Mouse (Mus musculus) lung, adult 2 months (tissue): ENCODE results near the gene 0610009B22Rik. TPM values are rescaled to one million over a fixed set of nuclear protein-coding genes. Genes with fewer than 3 reads are reported as not detected.

Experiments
- DNase-seq: peaks from one replicate; pipeline ENCODE4 v3.0.0; 2022
- H3K4me1 ChIP-seq: fragments of 200-500 bp; 2 replicates; pipeline ENCODE4 v1.6.1; 2011; ENCODE audit warnings: low read length; ENCODE audit not compliant: control insufficient read depth, insufficient read depth
- H3K4me3 ChIP-seq: fragments of 200-500 bp; replicated peaks from 2 replicates; pipeline ENCODE3; 2011; ENCODE audit warnings: low read depth, mild to moderate bottlenecking, control low read depth, low read length; ENCODE audit errors: extremely low read depth
- CTCF ChIP-seq: fragments of 200-500 bp; IDR thresholded peaks from 2 replicates; pipeline ENCODE4 v1.5.1; 2011; ENCODE audit warnings: mild to moderate bottlenecking, low read length, control low read depth; ENCODE audit not compliant: insufficient read depth
- POLR2A ChIP-seq: fragments of 200-500 bp; IDR thresholded peaks from 2 replicates; pipeline ENCODE4 v1.6.1; 2011; ENCODE audit warnings: low read depth, mild to moderate bottlenecking, control low read depth, low read length, borderline replicate concordance; ENCODE audit errors: extremely low read depth
- WGBS: fragments of 180-500 bp; shearing (Covaris S2); methylation state at CpG from one replicate; pipeline ENCODE4 v1.1.7; 2018; 5-methylcytosine and 5-hydroxymethylcytosine counted together
- polyA plus RNA-seq: library from polyadenylated mRNA; depleted of rRNA; stranded (reverse); fragments of >200 nt; gene quantifications from 2 replicates; pipeline ENCODE4 v1.2.3, GENCODE M21; 2012

0610009B22Rik gene
- polyA plus RNA-seq, 1 experiment: 8.3 TPM

DNA sequence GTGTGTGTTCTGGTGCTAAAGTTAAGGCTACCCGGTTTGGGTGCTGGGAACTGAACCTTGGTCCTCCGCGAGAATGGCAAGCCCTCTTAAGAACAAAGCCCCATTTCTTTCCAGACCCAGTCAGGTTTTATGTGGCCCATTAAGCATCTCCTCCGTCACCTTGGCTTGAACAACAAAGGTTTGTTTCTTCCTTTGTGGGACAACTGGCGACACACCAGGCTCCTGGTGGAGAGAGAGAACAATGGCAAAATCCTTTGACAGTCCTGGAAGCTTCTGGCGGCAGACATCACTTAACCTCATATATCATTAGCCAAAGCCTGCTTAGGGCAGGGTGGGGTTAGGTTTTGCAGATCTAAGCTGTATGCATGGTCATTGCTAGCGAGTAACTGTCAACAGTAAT, 26.0 kb downstream of the 0610009B22Rik start:
- WGBS: 66% methylated on average over 7 of the region's 7 CpGs
- Histone ChIP-seq H3K4me3 (no peak overlapping the region), H3K4me1 (peaks cover 9% of the 10 kb centered on the region)
- DNase-seq: no peak
- no peak for TF ChIP-seq CTCF
- no peak for TF ChIP-seq POLR2A

GRCm38 (mm10) chr11:51661867-51662365, 26.8 kb downstream of the 0610009B22Rik start:
- WGBS: 86% methylated on average over 16 of the region's 16 CpGs
- H3K4me1 ChIP-seq: peaks cover 9% of the 10 kb centered on the region
- TF ChIP-seq POLR2A: no peak
- TF ChIP-seq CTCF: no peak
- H3K4me3 ChIP-seq: no peak overlapping the region
- no peak for DNase-seq

DNA sequence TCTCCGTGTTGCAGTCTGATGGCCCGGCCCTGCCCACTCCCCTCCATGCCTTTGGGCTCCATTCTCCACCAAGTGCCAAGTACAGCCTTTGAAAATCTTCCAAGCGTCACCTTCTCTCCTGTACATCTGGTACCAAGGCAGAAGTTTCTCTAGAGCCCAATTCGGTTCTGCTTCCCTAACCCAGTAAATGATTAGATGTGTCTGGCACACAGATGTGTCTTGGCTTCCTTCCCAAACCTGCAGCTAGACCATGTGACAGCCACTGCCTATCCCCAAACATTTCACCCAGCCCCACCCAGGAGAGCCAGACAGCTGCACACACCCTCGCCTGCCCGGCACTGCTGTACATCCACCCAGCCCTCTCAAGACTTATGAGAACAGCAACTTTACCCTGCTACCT, 30.0 kb downstream of the 0610009B22Rik start:
- TF ChIP-seq CTCF (no peak), POLR2A (no peak)
- Histone ChIP-seq H3K4me3 (no peak overlapping the region), H3K4me1 (peaks cover 12% of the 10 kb centered on the region)
- DNase-seq: no peak
- WGBS: 23% methylated on average over 6 of the region's 6 CpGs

GRCm38 (mm10) chr11:51658291-51658690, 30.4 kb downstream of the 0610009B22Rik start:
- 26% methylated on average over 7 of the region's 7 CpGs for WGBS
- DNase-seq: no peak
- TF ChIP-seq CTCF: no peak
- no peak for TF ChIP-seq POLR2A
- Histone ChIP-seq H3K4me1 (peaks cover 12% of the 10 kb centered on the region), H3K4me3 (no peak overlapping the region)

DNA sequence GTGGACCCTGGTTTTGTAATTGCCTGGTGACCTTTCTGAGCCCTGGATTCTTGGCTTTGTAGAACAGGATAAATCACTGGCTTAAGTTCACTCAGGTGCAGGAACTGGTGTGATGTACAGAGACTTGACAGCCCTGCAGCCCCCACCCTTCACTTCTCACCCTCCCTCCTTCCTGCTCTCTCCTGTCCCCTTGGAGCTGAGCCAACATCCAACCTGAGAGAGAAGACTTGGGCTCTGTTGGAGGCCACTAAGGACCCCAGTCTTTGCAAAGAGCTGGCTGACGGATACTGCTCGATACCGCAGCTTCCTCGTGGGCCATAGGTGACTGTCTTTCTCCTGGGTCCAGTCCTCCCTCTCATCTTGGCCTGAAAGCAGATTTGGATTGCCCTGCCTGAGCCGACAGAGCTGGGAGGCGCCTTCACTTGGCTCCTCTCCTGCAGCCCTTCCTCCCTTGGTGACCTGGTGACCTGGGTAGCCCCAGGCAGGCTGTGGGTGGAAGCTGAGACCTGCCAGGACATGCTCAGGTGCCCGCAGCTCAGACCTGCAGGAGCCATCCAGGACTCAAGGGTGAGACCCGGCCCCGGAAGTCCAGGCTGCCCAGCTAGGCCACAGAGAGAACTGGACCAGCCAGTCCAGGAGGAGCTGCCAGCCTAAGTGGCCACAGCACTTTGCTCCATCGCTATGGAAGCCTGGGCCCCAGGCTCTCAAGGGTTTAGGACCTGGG, 31.7 kb downstream of the 0610009B22Rik start:
- no peak for TF ChIP-seq CTCF
- TF ChIP-seq POLR2A: no peak
- Histone ChIP-seq H3K4me1 (peaks cover 12% of the 10 kb centered on the region), H3K4me3 (no peak overlapping the region)
- no peak for DNase-seq
- WGBS: 62% methylated on average over 10 of the region's 10 CpGs

GRCm38 (mm10) chr11:51654891-51655290, 33.8 kb downstream of the 0610009B22Rik start:
- H3K4me1 ChIP-seq: peaks cover 12% of the 10 kb centered on the region
- H3K4me3 ChIP-seq: no peak overlapping the region
- 81% methylated on average over 3 of the region's 3 CpGs for WGBS
- TF ChIP-seq CTCF: no peak
- no peak for TF ChIP-seq POLR2A
- no peak for DNase-seq

- no peak for TF ChIP-seq CTCF
- 85% methylated on average over 6 of the region's 6 CpGs for WGBS
- H3K4me3 ChIP-seq: no peak overlapping the region
- no peak for DNase-seq
- H3K4me1 ChIP-seq: peaks cover 9% of the 10 kb centered on the region
Measured at GRCm38 (mm10) chr11:51653736-51654135, 34.9 kb downstream of the 0610009B22Rik start.

DNA sequence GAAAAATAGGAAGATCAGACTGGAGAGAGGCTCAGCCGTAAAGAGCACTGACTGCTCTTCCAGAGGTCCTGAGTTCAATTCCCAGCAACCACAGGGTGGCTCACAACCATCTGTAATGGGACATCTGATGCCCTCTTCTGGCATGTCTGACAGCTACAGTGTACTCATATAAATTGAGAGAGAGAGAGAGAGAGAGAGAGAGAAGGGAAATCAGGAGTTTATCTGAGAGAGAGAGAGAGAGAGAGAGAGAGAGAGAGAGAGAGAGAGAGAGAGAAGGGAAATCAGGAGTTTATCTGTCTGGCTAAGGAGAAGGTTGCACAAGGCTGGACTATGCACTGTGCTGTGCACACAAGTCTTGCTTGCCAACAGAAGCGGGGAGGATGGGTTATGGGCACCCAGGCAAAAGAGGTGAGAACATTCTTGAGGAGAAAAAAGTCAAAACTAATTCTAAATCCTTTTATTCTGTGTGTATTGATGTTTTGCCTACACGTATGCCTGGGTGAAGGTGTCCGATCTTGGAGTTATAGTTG, 35.7 kb downstream of the 0610009B22Rik start:
- Histone ChIP-seq H3K4me3 (no peak overlapping the region), H3K4me1 (peaks cover 3% of the 10 kb centered on the region; the same call in 1 of the 2 replicates)
- 93% methylated on average over 4 of the region's 4 CpGs for WGBS
- no peak for TF ChIP-seq POLR2A
- no peak for TF ChIP-seq CTCF
- no peak for DNase-seq

DNA sequence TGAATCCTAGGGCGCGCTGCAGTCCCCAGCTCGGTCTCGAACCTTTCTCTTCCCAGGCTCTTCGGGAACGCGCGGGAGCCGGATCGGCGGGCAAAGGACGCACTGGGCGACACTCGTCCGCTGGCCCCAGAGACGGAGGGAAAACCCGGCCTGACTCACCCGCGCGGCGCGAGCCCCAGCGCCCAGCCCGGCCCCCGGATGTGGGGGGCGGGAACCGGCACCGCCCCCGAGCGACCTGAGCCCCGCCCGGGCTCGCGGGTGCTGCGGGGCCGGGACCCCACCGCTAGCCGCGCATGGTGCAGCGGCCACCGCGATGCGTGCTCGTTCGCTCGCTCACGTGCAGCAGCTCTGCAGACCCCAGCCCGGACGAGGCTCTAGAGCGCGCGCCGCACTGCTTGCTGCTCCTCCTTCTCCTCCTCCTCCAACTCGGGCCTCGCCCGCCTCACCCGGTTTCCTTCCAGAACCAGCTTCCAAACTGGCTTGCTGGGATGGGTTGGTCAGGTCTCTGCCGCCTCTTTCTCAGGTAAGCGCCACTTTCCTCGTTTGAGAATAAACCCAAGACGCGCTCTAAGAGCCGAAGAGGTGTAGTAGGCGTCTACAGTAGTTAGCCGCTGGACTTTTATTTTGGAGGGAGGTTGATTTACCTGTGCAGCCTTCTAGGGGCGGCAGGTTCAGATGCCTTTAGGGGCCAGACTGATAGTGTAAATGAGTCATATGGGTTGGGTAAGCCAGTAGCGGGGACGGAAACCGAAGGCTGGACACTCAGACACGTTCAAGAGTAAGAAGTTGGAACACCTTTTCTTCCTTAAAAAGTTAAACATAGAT, 37.8 kb downstream of the 0610009B22Rik start, which contains the start of the genes N4bp3 and D930048N14Rik:
Gene N4bp3, minus strand, starts transcription at position 152 of the 825 bp plus-strand sequence.
Gene D930048N14Rik, plus strand, starts transcription at position 264 of the 825 bp plus-strand sequence.
- peak within 1 kb of the TSS; percentile 72 for H3K4me3 ChIP-seq
- peak; percentile 59 for TF ChIP-seq POLR2A
- TF ChIP-seq CTCF: no peak
- WGBS: 2% methylated on average over 69 of the region's 70 CpGs
- peak; percentile 82 for DNase-seq
- H3K4me1 ChIP-seq: peaks cover 6% of the 10 kb centered on the region; the same call in 1 of the 2 replicates
